Mouse (Mus musculus) left cerebral cortex, postnatal 10 days (tissue): ENCODE results near the gene Phf21a. TPM values are rescaled to one million over a fixed set of nuclear protein-coding genes. Genes with fewer than 3 reads are reported as not detected.

Experiments used
- DNase-seq, 2 experiments: peaks; one replicate each; pipeline ENCODE4 v3.0.0; 2021 to 2022; ENCODE audit warnings: low spot score in 2 of 2, mixed read lengths in 1 of 2; ENCODE audit errors: extremely low spot score in 1 of 2
- intact Hi-C: fragments of 180-260 bp; cut with DNase I; formaldehyde crosslinking; loops from one replicate; pipeline ENCODE4 v1.15.1; 2025
- total RNA-seq, 2 experiments: library from RNA; stranded (reverse); gene quantifications; 2 replicates each; pipeline ENCODE4 v1.2.3; 2021

Phf21a gene
- total RNA-seq, 2 experiments from 2014 or later: 67.0 to 73.3 TPM

DNA sequence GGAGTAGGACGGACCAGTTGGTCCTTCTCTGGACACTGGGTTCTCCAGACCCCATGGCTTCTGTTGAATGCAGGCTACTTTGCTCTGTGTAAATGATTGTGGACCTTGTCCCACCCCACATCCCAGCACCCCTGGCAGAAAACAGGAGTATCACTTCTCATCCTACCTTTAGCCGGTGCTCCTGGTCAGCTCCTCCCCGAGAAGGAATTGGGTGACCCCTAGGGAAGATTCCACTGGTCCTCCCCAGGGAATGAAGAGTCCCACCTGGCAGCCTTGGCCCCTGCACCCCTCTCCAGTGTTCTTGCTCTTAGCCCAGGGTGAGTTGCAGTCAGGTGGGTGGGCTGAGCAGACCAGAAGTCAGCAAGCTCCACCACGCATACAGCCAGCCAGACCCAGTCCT, 271.2 kb downstream of the Phf21a start:
- intact Hi-C loops: no loop called here
- peak in 1 of 2 experiments; percentile 15 for DNase-seq

- intact Hi-C loops: no loop called here
- peak in 1 of 2 experiments; percentile 24 for DNase-seq
Measured at GRCm38 (mm10) chr2:92365568-92365967, 272.7 kb downstream of the Phf21a start.

- intact Hi-C loops: no loop called here
- DNase-seq: no peak
Measured at GRCm38 (mm10) chr2:92367383-92368029, 274.6 kb downstream of the Phf21a start.

DNA sequence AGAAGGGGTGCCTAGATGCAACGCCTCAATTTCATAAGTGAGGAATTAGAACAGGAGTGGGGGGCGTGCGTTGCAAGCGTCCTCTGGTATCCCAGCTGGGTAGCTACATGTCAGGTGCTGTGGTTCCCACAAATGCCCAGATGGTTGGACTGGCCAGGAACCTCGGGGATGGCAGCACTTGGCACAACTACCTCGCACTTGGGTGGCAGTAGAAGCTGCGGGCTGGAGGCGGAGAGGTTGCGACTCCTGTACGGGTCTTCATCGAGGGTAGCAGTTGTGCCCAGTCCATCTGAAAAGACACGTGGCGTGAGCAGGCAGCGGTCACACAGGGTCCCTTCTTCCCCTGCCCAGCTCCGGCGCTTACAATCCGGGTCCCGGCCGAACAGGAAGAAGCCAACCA, 277.5 kb downstream of the Phf21a start:
- DNase-seq: no peak
- intact Hi-C loops: no loop called here

DNA sequence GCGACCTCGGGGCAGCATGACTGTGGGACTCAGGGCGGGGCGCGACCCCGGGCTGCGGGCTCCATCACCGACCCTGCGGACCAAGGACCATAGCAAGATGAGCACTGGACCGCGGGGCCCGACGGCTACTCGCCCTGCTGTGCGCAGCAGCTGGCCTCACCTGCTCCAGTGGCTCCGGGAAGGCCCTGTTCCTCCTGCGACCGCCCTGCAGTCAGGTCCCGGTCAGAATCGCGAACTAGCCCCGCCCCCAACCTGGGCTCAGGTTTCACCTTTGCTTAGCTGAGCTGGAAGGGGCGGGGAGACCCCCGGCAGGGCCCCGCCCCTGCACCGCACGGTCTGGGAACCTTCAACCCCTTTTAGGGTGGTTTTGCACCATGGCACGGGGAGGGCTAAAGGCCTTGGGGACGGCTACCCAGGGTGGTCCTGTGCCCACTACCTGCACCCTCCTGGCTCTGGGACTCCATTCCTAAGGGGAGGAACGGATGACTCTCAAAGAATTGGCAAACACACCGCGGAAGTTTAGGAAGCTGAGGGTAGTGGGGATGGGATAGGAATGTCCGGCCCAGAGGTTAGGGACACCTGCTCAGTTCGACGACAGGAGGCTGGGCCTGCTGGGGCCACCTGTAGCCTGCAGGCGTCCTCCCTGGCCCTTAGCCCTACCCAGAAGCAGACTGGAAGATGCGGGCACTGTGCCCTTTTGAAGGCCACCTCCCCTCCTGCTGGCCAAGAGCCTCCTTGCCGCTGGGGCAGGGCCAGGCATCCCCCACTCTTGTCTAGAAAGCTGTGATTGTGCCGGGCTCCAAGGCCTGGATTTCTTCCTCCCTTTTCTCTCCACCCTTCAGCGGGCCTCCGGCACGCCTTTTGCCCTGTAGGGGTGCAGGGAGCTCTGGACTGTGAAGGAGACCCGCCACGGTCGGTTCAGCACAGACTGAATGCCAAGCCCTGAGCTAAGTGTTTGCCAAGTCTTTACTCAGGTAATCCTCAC, 278.2 kb downstream of the Phf21a start:
- intact Hi-C loops: no loop called here
- DNase-seq: peak in 1 of 2 experiments; percentile 62

DNA sequence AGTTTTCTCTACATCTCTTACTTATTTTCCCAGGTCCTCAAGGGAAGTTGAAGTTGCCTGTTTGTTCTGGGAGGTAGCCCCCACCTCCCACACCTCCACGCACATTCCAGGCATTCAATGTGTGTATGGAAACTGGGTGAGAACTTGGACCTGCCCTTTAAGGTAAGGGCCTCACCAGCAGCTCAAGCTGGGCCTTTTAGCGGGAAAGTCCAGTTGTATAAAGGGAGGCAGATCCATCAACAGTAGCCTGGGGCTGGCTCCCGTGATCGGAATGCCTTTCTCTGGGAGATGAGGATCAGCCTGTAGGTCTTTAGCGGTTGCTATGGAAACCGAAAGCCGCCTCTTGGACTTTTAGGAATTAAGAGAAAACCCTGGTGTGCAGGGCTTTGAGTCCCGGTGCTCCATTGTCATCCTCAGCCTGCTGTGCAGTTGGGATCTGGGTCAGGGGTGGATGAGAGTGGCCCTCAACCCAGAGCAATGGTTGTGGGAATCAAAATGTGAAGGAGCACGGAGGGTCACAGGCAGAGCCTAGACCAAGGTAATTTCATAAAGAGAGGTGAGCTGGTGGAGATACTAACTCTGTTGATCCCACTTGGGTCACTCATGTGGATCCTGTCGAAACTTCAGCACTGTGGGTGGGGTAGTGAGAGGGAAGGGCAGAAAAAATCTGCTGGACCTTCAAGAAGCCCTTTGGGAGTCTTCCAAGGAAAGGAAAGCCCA, 279.2 kb downstream of the Phf21a start:
- peak in 1 of 2 experiments; percentile 13 for DNase-seq
- intact Hi-C loops: no loop called here

- intact Hi-C loops: no loop called here
Measured at GRCm38 (mm10) chr2:92372767-92373436, 280.0 kb downstream of the Phf21a start.

GRCm38 (mm10) chr2:92373437-92373813, 280.5 kb downstream of the Phf21a start:
- intact Hi-C loops: no loop called here
- no peak for DNase-seq

More at GRCm38 (mm10) chr2:92372767-92373436, 280.0 kb downstream of the Phf21a start:
- no peak for DNase-seq

- DNase-seq: peak in 1 of 2 experiments; percentile 58
- intact Hi-C loops: no loop called here
Measured at GRCm38 (mm10) chr2:92374514-92374913, 281.6 kb downstream of the Phf21a start, which contains the start of the genes Pex16 and Large2. Gene Pex16, plus strand, starts transcription at chr2:92374676. Gene Large2, minus strand, starts transcription at chr2:92374869.

GRCm38 (mm10) chr2:92375099-92375623, 282.2 kb downstream of the Phf21a start:
- intact Hi-C loops: no loop called here
- DNase-seq: peak; percentile 97

GRCm38 (mm10) chr2:92375788-92376187, 282.9 kb downstream of the Phf21a start:
- intact Hi-C loops: no loop called here

DNA sequence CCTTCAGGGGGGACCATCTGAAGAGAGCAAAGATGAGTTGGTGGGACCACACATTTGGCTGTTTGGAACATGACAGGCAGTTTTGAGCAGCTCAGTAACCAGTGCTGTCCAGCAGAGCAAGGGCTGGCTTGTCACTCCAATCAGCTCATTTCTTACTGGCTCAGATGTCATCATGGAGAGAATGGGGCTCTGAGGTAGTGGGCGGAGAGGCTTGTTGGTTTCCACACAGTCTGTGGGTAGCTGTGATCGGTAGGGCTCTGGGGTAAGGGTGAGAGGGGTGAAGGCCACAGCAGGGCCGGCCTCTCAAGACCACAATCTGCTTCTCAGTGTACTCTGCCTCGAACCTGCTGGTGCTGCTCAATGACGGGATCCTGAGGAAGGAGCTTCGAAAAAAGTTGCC, 283.4 kb downstream of the Phf21a start:
- DNase-seq: no peak
- intact Hi-C loops: no loop called here

More at GRCm38 (mm10) chr2:92375788-92376187, 282.9 kb downstream of the Phf21a start:
- no peak for DNase-seq

DNA sequence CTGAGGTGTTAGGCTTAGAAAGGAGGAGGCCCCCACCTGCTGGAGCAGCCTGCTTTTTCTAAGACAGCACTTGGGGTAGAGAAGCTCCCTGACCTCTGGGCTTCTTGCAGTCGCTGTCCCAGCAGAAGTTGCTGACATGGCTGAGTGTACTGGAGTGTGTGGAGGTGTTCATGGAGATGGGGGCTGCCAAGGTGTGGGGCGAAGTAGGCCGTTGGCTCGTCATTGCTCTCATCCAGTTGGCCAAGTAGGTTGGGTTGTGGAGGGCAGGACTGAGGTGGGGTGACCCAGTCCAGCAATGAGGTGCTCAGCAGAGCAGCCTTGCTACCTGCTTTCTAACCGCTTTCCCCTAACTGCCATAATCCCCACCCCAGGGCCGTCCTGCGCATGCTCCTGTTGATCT, 284.4 kb downstream of the Phf21a start:
- no peak for DNase-seq
- intact Hi-C loops: no loop called here

GRCm38 (mm10) chr2:92379783-92380494, 287.0 kb downstream of the Phf21a start:
- intact Hi-C loops: no loop called here
- no peak for DNase-seq

GRCm38 (mm10) chr2:92380495-92381050, 287.7 kb downstream of the Phf21a start:
- no peak for DNase-seq
- intact Hi-C loops: no loop called here

- intact Hi-C loops: no loop called here
Measured at GRCm38 (mm10) chr2:92381161-92381560, 288.2 kb downstream of the Phf21a start.

DNA sequence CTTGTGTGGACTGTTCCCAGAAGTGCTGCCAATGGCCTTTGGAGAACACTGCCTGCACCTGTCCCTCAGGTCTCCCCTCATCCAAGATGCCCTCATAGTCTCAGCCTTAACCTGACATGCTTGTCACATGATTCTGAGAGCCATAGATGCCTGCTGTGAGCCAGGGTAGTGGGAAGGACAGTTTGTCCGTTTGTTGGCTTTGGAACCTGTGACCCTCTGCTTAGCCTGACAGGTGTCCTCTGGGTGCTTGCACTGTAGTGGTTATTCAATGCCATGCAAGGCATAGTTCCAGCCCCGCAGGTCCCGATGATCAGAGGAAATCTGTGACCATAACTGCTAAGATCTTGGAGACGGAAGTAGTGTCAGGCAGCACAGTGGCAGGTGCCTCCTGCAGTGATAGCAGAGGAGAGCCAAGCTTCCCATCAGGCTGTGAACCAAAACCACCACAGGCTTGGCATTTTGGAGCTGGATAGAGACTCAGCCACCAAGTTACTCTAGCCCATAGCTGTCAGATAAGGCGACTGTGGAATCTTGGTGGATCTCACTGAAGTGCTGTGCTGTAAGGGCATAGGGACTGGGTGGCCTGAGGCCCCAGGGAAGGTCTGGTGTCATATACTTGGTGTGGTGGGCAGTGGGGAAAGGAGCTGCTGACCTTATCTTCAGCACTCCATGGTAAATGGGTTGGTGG, 289.1 kb downstream of the Phf21a start, which contains the start of gene 1700029I15Rik:
TSS of gene 1700029I15Rik (plus strand) at position 638 of the 688 bp plus-strand sequence.
- no peak for DNase-seq
- intact Hi-C loops: no loop called here

More at GRCm38 (mm10) chr2:92381161-92381560, 288.2 kb downstream of the Phf21a start:
- no peak for DNase-seq
